Mouse (Mus musculus) heart, adult 2 months (tissue): ENCODE data around the gene Hoxb13.

Experiments used
- CTCF ChIP-seq: fragments of 200-600 bp; IDR thresholded peaks from 2 replicates; pipeline ENCODE4 v1.8.1; 2022; ENCODE audit warnings: antibody characterized with exemption, mild to moderate bottlenecking, moderate library complexity
- EP300 ChIP-seq: fragments of 200-500 bp; IDR thresholded peaks from 2 replicates; pipeline ENCODE4 v1.6.1; 2011; ENCODE audit warnings: low read depth, low read length, control low read depth; ENCODE audit not compliant: insufficient read depth
- POLR2A ChIP-seq: fragments of 200-500 bp; IDR thresholded peaks from 2 replicates; pipeline ENCODE4 v1.6.1; 2011; ENCODE audit warnings: mild to moderate bottlenecking, low read depth, low read length, control low read depth; ENCODE audit not compliant: insufficient read depth

DNA sequence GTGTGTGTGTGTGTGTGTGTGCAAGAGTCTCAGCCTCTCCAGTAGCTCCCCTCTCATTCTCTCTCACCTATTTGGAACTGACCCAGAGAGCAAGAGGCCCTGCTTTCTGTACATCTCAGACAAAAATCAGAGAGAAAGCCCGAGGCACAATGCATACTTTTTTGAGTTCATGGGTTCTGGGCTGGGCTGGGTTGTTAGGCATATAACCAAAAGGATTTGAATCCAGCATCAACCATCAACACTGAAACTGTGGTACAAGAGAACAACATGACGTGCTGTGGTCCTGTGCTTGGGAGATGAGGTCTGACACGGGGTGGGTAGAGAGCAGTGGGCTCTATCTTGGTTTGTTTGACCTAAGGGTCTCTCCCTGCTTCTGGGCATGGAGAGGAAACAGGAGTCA is 22.5 kb upstream of the Hoxb13 start:
- TF ChIP-seq POLR2A (no peak), CTCF (no peak), EP300 (no peak)
